Mouse (Mus musculus): Measurements from ENCODE around the gene Klhl3. TPM values are rescaled to one million over a fixed set of nuclear protein-coding genes. Genes with fewer than 3 reads are reported as not detected.

The Klhl3 gene
- 5.6 and 6.1 TPM in 2 replicates for total RNA-seq (2014; rRNA removed; ENCODE audit: low replicate concordance)
- polyA plus RNA-seq (2015; fragmentation: Nextera tagmentation; extraction: Ambion mirVana) = 7.4 and 8.3 TPM in 2 replicates

- peak within 1 kb of the TSS; percentile 65 for H3K9ac ChIP-seq (replicated peaks; ENCODE audit: low read depth, low read length)
- no peaks in the 10 kb centered on the region for H3K9me3 ChIP-seq (replicated peaks; ENCODE audit: control insufficient read depth, low read length)
- peak within 1 kb of the TSS; percentile 56 for H3K4me3 ChIP-seq (ENCODE audit: low read depth, low read length)
- peaks cover 12% of the 10 kb centered on the region; the same call in 1 of the 2 replicates for H3K4me1 ChIP-seq (ENCODE audit: control insufficient read depth, insufficient read depth)
- WGBS = under 1% methylated on average over 35 of the region's 35 CpGs
- DNase-seq (ENCODE audit: low spot score) (peak; percentile 62), ATAC-seq (ENCODE audit: insufficient read depth, low read depth) (peak; percentile 71)
- H3K36me3 ChIP-seq (replicated peaks; ENCODE audit: control insufficient read depth, insufficient read depth, low read length) = no peaks in the 10 kb centered on the region
- H3K27me3 ChIP-seq (ENCODE audit: control insufficient read depth, insufficient read depth, low read length) = no peaks in the 10 kb centered on the region
- TF ChIP-seq CTCF (IDR thresholded peaks at IDR 0.05; ENCODE audit: low read depth) (peak; percentile 48), EP300 (IDR thresholded peaks at IDR 0.05; ENCODE audit: low read depth) (no peak)
- H3K27ac ChIP-seq (ENCODE audit: low read depth) = peak within 1 kb of the TSS; percentile 54
- H3K4me2 ChIP-seq (ENCODE audit: low read depth, low read length) = peak within 1 kb of the TSS; percentile 89
Measured at GRCm38 (mm10) chr13:58113061-58113900, at the start of gene Klhl3. Klhl3 (minus strand) TSS chr13:58113592.

GRCm38 (mm10) chr13:58160761-58161160 lies 47.4 kb upstream of the Klhl3 start:
- H3K4me3 ChIP-seq (ENCODE audit: low read depth, low read length) = no peak overlapping the region
- no peak overlapping the region for H3K4me2 ChIP-seq (ENCODE audit: low read depth, low read length)
- no peaks in the 10 kb centered on the region for H3K27me3 ChIP-seq (ENCODE audit: control insufficient read depth, insufficient read depth, low read length)
- ATAC-seq (ENCODE audit: insufficient read depth, low read depth) (no peak), DNase-seq (ENCODE audit: low spot score) (no peak)
- H3K9ac ChIP-seq (replicated peaks; ENCODE audit: low read depth, low read length) = no peak overlapping the region
- H3K9me3 ChIP-seq (replicated peaks; ENCODE audit: control insufficient read depth, low read length) = no peaks in the 10 kb centered on the region
- H3K36me3 ChIP-seq (replicated peaks; ENCODE audit: control insufficient read depth, insufficient read depth, low read length) = peaks cover 27% of the 10 kb centered on the region
- H3K4me1 ChIP-seq (ENCODE audit: control insufficient read depth, insufficient read depth) = no peaks in the 10 kb centered on the region; the same call in 1 of the 2 replicates
- no peak for TF ChIP-seq EP300 (IDR thresholded peaks at IDR 0.05; ENCODE audit: low read depth)
- TF ChIP-seq CTCF (IDR thresholded peaks at IDR 0.05; ENCODE audit: low read depth) = no peak
- H3K27ac ChIP-seq (ENCODE audit: low read depth) = no peak overlapping the region
- WGBS = 95% methylated on average over 15 of the region's 15 CpGs

DNA sequence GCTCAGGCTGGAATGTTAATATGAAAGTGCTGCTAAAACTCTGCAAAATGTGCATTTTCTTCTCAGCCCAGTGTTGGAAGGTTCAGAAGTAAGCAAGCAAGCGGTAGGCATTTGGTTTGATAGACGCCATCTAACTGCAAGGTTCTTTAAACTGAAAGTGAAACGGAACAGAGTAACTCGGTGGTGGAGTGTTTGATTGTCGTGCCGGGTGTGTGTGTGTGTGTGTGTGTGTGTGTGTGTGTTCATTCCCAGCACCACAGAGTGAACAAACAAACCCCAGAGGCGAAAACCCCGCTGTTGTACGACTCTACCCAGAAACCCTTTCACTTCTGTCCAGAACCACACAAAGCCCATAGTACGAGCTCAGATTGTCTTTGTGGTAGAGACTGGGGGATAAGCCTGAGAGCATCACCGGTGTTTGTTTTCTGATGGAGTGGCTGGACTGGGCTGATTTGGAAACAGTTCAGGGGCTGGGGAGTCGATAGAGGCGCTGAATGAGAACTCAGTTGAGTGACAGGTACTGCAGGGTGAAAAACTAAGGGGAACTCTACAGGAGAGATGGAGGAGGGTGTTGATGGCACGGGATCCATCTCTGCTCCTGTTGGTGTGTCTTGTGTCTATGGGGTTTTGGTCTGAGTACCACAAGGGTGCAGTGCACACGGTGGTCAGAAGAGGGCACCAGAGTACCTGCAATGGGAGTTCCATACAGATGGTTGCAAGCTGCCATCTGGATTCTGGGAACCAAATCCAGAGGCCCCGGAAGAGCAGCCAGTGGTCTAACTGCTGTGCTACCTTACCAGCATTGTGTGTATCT lies 44.9 kb upstream of the Klhl3 start:
- peaks cover 21% of the 10 kb centered on the region for H3K36me3 ChIP-seq (replicated peaks; ENCODE audit: control insufficient read depth, insufficient read depth, low read length)
- peak; percentile 77 for DNase-seq (ENCODE audit: low spot score)
- WGBS = 4% methylated on average over 16 of the region's 16 CpGs
- peak overlapping the region; percentile 70 for H3K4me3 ChIP-seq (ENCODE audit: low read depth, low read length)
- H3K4me2 ChIP-seq (ENCODE audit: low read depth, low read length) = peak overlapping the region; percentile 76
- peak; percentile 65 for ATAC-seq (ENCODE audit: insufficient read depth, low read depth)
- H3K27me3 ChIP-seq (ENCODE audit: control insufficient read depth, insufficient read depth, low read length) = no peaks in the 10 kb centered on the region
- H3K4me1 ChIP-seq (ENCODE audit: control insufficient read depth, insufficient read depth) = no peaks in the 10 kb centered on the region; the same call in 1 of the 2 replicates
- H3K27ac ChIP-seq (ENCODE audit: low read depth) = peak overlapping the region; percentile 69
- H3K9ac ChIP-seq (replicated peaks; ENCODE audit: low read depth, low read length) = peak overlapping the region; percentile 60
- H3K9me3 ChIP-seq (replicated peaks; ENCODE audit: control insufficient read depth, low read length) = no peaks in the 10 kb centered on the region
- TF ChIP-seq EP300 (IDR thresholded peaks at IDR 0.05; ENCODE audit: low read depth) (no peak), CTCF (IDR thresholded peaks at IDR 0.05; ENCODE audit: low read depth) (peak; percentile 95)

DNA sequence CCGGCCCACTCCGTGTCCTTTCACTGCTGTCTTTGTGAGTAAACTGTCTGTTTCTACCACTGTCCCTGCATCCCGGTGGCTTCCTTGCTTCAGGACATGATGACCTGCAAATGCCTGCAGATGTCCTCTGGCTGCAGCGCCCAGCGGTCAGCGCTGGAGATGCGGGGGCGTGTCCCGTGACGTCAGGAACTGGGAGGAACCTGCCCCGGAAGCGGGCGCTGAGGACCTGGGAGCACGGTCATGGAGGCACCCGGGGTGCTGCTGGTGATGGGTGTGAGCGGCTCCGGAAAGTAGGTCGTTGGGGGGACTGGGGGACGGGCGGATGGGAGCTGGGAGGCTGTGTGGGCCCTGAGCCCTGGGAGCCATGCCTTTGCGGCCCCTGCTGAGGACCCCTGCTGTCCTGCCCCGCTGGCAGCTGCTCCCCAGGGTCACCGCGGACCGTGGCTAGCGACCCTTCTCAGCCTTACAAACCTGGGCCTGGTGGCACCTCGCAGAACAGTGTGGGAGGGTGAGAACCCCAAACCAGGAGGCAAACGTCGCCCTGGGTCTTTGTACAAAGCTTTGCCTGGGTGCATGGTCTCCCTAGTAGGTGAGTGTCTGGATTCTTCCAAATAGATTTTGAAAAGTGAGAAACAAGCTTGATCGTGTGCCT lies 44.2 kb upstream of the Klhl3 start, which contains the start of gene Idnk:
Idnk (plus strand) TSS at position 203 of the 652 bp plus-strand sequence.
- Histone ChIP-seq H3K4me2 (ENCODE audit: low read depth, low read length) (peak within 1 kb of the TSS; percentile 76), H3K36me3 (replicated peaks; ENCODE audit: control insufficient read depth, insufficient read depth, low read length) (peaks cover 20% of the 10 kb centered on the region), H3K4me3 (ENCODE audit: low read depth, low read length) (peak within 1 kb of the TSS; percentile 70), H3K27me3 (ENCODE audit: control insufficient read depth, insufficient read depth, low read length) (no peaks in the 10 kb centered on the region), H3K9me3 (replicated peaks; ENCODE audit: control insufficient read depth, low read length) (no peaks in the 10 kb centered on the region), H3K4me1 (ENCODE audit: control insufficient read depth, insufficient read depth) (no peaks in the 10 kb centered on the region; the same call in 1 of the 2 replicates), H3K9ac (replicated peaks; ENCODE audit: low read depth, low read length) (peak within 1 kb of the TSS; percentile 60), H3K27ac (ENCODE audit: low read depth) (peak within 1 kb of the TSS; percentile 69)
- ATAC-seq (ENCODE audit: insufficient read depth, low read depth) = peak; percentile 92
- DNase-seq (ENCODE audit: low spot score) = peak; percentile 87
- TF ChIP-seq CTCF (IDR thresholded peaks at IDR 0.05; ENCODE audit: low read depth) (peak; percentile 23; the same call in 1 of the 2 replicates), EP300 (IDR thresholded peaks at IDR 0.05; ENCODE audit: low read depth) (no peak)
- WGBS = under 1% methylated on average over 30 of the region's 30 CpGs

DNA sequence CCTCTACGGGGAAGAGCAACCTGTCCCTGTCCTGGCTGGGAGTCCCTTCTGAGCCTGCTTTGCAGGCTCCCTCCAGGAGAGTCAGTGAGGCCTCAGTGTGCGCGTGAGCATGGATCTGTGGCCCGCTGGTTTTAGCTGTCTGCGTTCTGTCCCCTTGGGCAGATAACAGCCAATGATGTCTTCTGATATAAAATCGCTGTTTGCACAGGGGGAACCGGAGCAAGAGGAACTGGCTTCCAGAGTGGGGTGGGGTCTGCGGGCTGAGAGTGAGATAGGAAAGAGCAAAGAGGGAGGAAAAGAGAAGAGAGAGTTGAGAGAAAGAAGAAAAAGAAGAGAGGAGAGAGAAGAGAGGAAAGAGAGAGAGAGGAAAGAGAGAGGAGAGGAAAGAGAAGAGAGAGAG lies 43.6 kb upstream of the Klhl3 start:
- Histone ChIP-seq H3K4me2 (ENCODE audit: low read depth, low read length) (peak overlapping the region; percentile 76), H3K9me3 (replicated peaks; ENCODE audit: control insufficient read depth, low read length) (no peaks in the 10 kb centered on the region), H3K9ac (replicated peaks; ENCODE audit: low read depth, low read length) (peak overlapping the region; percentile 60)

More for the DNA sequence above, 43.6 kb upstream of the Klhl3 start:
- TF ChIP-seq CTCF (IDR thresholded peaks at IDR 0.05; ENCODE audit: low read depth) (no peak), EP300 (IDR thresholded peaks at IDR 0.05; ENCODE audit: low read depth) (no peak)
- Histone ChIP-seq H3K36me3 (replicated peaks; ENCODE audit: control insufficient read depth, insufficient read depth, low read length) (peaks cover 20% of the 10 kb centered on the region), H3K4me1 (ENCODE audit: control insufficient read depth, insufficient read depth) (no peaks in the 10 kb centered on the region; the same call in 1 of the 2 replicates), H3K4me3 (ENCODE audit: low read depth, low read length) (peak overlapping the region; percentile 70), H3K27ac (ENCODE audit: low read depth) (peak overlapping the region; percentile 69; the same call in 1 of the 2 replicates), H3K27me3 (ENCODE audit: control insufficient read depth, insufficient read depth, low read length) (no peaks in the 10 kb centered on the region)
- WGBS = 16% methylated on average over 8 of the region's 8 CpGs
- ATAC-seq (ENCODE audit: insufficient read depth, low read depth) = no peak
- no peak for DNase-seq (ENCODE audit: low spot score)

Measured in heart, postnatal 0 days (tissue).